Mouse (Mus musculus): ENCODE results near the gene Agpat1.

GRCm38 (mm10) chr17:34655581-34655991 lies 51.5 kb downstream of the Agpat1 start:
- TF ChIP-seq CTCF (IDR thresholded peaks at IDR 0.05; ENCODE audit: extremely low read depth, insufficient read depth, low read length) (0 out of 2 replicates have a peak, but pooled peaks have one; percentile 10), POLR2A (IDR thresholded peaks at IDR 0.05; ENCODE audit: extremely low read depth, insufficient read depth, low read length) (no peak)

Data from cortical plate, adult 2 months (tissue).